Mouse (Mus musculus): ENCODE measurements around the gene Hamp.

- TF ChIP-seq CTCF (IDR thresholded peaks at IDR 0.05; ENCODE audit: control insufficient read depth, insufficient read depth, insufficient replicate concordance, low read depth, low read length) (peak; percentile 74), POLR2A (IDR thresholded peaks at IDR 0.05; ENCODE audit: control insufficient read depth, low read depth, low read length) (no peak)
These were observed 11.9 kb upstream of the Hamp start for GRCm38 (mm10) chr7:30955584-30956356.
